Mouse (Mus musculus): ENCODE measurements around the gene Gid4. TPM values are rescaled to one million over a fixed set of nuclear protein-coding genes. Genes with fewer than 3 reads are reported as not detected.

The Gid4 gene
- total and polyA plus RNA-seq, 3 experiments: 10.2 to 34.1 (median 25.6) TPM

DNA sequence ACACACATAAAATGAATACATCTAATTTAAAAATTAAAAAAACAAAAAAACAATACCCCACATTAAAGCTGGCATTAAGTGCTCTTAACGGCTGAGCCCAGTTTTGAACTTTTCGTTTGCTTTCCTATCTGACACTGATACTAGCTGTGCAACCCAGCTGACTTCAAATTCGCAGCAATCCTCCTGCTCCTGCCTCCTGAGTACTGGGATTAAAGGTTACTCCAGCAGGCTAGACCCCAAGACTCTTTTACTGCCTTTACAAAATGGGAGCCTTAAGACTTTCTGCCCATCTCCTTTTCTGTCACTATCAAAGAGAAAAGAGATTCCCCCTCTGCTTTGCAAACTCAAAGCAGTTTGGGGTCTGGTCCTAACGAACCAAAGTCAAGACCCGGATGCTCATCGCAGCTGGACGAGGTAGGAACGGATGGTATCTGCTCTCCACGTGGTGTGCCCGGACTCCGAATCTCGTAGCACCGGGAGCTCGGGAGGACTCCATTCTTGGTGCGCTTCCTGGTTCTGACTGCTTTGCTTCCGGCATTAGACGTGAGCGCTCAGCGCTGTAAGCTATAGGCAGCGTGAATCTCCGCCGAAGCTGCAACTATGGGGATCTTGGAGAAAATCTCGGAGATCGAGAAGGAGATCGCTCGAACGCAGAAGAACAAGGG lies 37.3 kb downstream of the Gid4 start, which contains the start of gene Drg2:
TSS of gene Drg2 (plus strand) at position 512 of the 665 bp plus-strand sequence.
- Histone ChIP-seq H3K27me3 (ENCODE audit: insufficient read depth, low read length) (no peaks in the 10 kb centered on the region), H3K4me3 (ENCODE audit: low read depth, low read length) (peak within 1 kb of the TSS; percentile 80), H3K36me3 (replicated peaks) (peaks cover 43% of the 10 kb centered on the region), H3K4me1 (ENCODE audit: insufficient read depth, low read depth, low read length) (peaks cover 30% of the 10 kb centered on the region), H3K9me3 (replicated peaks) (no peaks in the 10 kb centered on the region; the same call in 1 of the 2 replicates)
- TF ChIP-seq TAL1 (conservative IDR thresholded peaks at IDR 0.05; ENCODE audit: low read depth, low read length) (no peak), GATA2 (IDR thresholded peaks at IDR 0.05; ENCODE audit: borderline replicate concordance, low read depth, low read length) (no peak), POLR2AphosphoS5 (IDR thresholded peaks at IDR 0.05; ENCODE audit: insufficient replicate concordance, low read depth, low read length) (no peak), GATA1 (IDR thresholded peaks at IDR 0.05; ENCODE audit: borderline replicate concordance, low read length) (no peak), CTCF (IDR thresholded peaks at IDR 0.05; ENCODE audit: low read depth, low read length) (no peak)
- peak; percentile 83 for DNase-seq (ENCODE audit: low spot score)
- peak; percentile 76 for ATAC-seq (ENCODE audit: extremely low read depth, insufficient number of reproducible peaks, low FRiP score, poor library complexity, severe bottlenecking)

DNA sequence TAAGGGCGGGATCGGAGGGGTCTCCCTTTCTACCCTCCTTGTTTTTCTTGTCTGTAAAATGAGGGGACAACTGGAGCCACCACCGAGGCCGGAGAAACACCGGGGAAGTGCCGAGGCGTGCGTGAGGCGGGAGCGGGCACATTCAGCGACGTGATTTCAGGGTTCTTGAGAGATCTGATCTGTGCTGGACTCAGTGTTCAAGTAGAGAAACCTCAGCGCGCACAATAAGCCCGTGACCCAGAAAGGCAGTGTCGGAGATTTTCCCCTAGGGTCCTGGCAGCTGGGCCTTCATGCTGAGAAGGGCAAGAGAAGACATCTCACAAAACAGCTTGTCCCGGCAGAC lies 37.8 kb downstream of the Gid4 start:
- H3K36me3 ChIP-seq (replicated peaks): peaks cover 46% of the 10 kb centered on the region
- no peaks in the 10 kb centered on the region for H3K27me3 ChIP-seq (ENCODE audit: insufficient read depth, low read length)
- no peaks in the 10 kb centered on the region; the same call in 1 of the 2 replicates for H3K9me3 ChIP-seq (replicated peaks)
- DNase-seq (ENCODE audit: low spot score) (no peak), ATAC-seq (ENCODE audit: extremely low read depth, insufficient number of reproducible peaks, low FRiP score, poor library complexity, severe bottlenecking) (no peak)
- no peak for TF ChIP-seq CTCF (IDR thresholded peaks at IDR 0.05; ENCODE audit: low read depth, low read length)
- TF ChIP-seq GATA1 (IDR thresholded peaks at IDR 0.05; ENCODE audit: borderline replicate concordance, low read length): no peak
- no peak for TF ChIP-seq POLR2AphosphoS5 (IDR thresholded peaks at IDR 0.05; ENCODE audit: insufficient replicate concordance, low read depth, low read length)
- H3K4me1 ChIP-seq (ENCODE audit: insufficient read depth, low read depth, low read length): peaks cover 30% of the 10 kb centered on the region
- H3K4me3 ChIP-seq (ENCODE audit: low read depth, low read length): peak overlapping the region; percentile 80

DNA sequence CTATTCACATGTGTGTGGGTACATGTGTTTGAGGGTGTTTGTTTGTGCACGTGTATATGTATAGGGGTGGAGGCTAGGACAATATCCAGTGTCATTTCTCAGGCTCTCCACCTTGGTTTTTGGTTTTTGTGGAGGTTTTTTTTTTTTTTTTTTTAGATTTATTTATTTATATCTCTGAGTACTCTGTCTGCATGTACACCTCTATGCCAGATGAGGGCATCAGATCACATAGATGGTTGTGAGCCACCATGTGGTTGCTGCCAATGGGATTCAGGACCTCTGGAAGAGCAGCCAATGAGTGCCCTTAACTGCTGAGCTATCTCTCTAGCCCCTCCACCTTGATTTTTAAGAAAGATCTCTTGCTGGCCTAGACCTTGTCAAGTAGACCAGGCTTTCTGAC lies 41.0 kb downstream of the Gid4 start:
- ATAC-seq (ENCODE audit: extremely low read depth, insufficient number of reproducible peaks, low FRiP score, poor library complexity, severe bottlenecking) (no peak), DNase-seq (ENCODE audit: low spot score) (no peak)
- H3K4me3 ChIP-seq (ENCODE audit: low read depth, low read length): no peak overlapping the region
- no peaks in the 10 kb centered on the region for H3K9me3 ChIP-seq (replicated peaks)
- H3K36me3 ChIP-seq (replicated peaks): peaks cover 77% of the 10 kb centered on the region
- TF ChIP-seq CTCF (IDR thresholded peaks at IDR 0.05; ENCODE audit: low read depth, low read length): no peak
- no peak for TF ChIP-seq GATA1 (IDR thresholded peaks at IDR 0.05; ENCODE audit: borderline replicate concordance, low read length)
- TF ChIP-seq POLR2AphosphoS5 (IDR thresholded peaks at IDR 0.05; ENCODE audit: insufficient replicate concordance, low read depth, low read length): no peak
- TF ChIP-seq TAL1 (conservative IDR thresholded peaks at IDR 0.05; ENCODE audit: low read depth, low read length): no peak
- TF ChIP-seq GATA2 (IDR thresholded peaks at IDR 0.05; ENCODE audit: borderline replicate concordance, low read depth, low read length): no peak
- no peaks in the 10 kb centered on the region for H3K27me3 ChIP-seq (ENCODE audit: insufficient read depth, low read length)
- H3K4me1 ChIP-seq (ENCODE audit: insufficient read depth, low read depth, low read length): peaks cover 30% of the 10 kb centered on the region

DNA sequence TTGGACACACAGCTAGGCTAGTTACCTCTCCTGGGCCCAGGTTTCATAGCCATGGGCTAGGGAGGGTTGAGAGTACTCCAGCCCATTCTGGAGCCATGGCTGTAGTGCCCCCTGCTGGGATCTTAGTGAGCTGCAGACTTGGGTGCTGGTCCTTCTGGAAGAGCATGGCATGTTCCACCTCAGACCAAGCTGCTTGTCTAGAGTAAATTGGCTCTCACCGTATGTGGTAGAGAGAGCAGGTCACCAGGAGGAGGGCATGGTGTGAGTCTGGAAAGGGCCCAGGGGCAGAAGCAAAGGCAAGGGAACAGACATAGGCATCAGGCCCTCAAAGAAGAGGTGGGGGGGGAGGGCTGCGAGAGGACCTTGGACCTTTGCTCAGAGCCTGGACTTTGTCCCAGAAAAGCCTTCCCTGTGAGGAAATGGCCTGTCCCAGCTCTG lies 49.0 kb downstream of the Gid4 start:
- H3K4me1 ChIP-seq (ENCODE audit: insufficient read depth, low read depth, low read length): no peaks in the 10 kb centered on the region
- TF ChIP-seq POLR2AphosphoS5 (IDR thresholded peaks at IDR 0.05; ENCODE audit: insufficient replicate concordance, low read depth, low read length): no peak
- TF ChIP-seq GATA2 (IDR thresholded peaks at IDR 0.05; ENCODE audit: borderline replicate concordance, low read depth, low read length): no peak
- no peak for TF ChIP-seq GATA1 (IDR thresholded peaks at IDR 0.05; ENCODE audit: borderline replicate concordance, low read length)
- TF ChIP-seq TAL1 (conservative IDR thresholded peaks at IDR 0.05; ENCODE audit: low read depth, low read length): no peak
- peak; percentile 77 for TF ChIP-seq CTCF (IDR thresholded peaks at IDR 0.05; ENCODE audit: low read depth, low read length)
- peaks cover 98% of the 10 kb centered on the region for H3K36me3 ChIP-seq (replicated peaks)
- ATAC-seq (ENCODE audit: extremely low read depth, insufficient number of reproducible peaks, low FRiP score, poor library complexity, severe bottlenecking) (no peak), DNase-seq (ENCODE audit: low spot score) (peak; percentile 20)
- H3K4me3 ChIP-seq (ENCODE audit: low read depth, low read length): no peak overlapping the region
- no peaks in the 10 kb centered on the region for H3K9me3 ChIP-seq (replicated peaks)
- no peaks in the 10 kb centered on the region for H3K27me3 ChIP-seq (ENCODE audit: insufficient read depth, low read length)

DNA sequence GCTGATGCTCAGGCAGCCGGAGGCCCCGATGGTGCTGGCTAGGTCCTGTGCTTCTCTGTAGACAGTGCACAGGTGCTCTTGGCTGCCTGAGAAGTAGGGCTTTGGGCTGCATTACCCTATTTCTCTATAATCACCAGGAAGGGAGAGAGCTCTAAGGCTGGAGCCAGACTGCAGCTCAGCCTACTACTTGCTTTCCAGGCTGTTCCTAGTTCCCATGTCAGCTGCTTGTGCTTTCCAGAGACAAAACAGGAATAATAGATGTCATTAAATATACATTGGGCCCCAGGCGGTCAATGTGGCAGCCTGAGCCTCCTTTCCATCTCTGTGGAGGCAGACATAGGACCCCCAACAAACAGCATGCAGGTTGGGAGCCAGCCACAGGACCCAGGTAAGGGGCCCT lies 52.1 kb downstream of the Gid4 start, which contains the start of gene Myo15:
TSS of gene Myo15 (plus strand) at position 301 of the 400 bp plus-strand sequence.
- Histone ChIP-seq H3K4me1 (ENCODE audit: insufficient read depth, low read depth, low read length) (no peaks in the 10 kb centered on the region), H3K4me3 (ENCODE audit: low read depth, low read length) (no peak within 1 kb of the TSS), H3K27me3 (ENCODE audit: insufficient read depth, low read length) (no peaks in the 10 kb centered on the region), H3K9me3 (replicated peaks) (no peaks in the 10 kb centered on the region), H3K36me3 (replicated peaks) (peaks cover 70% of the 10 kb centered on the region)
- ATAC-seq (ENCODE audit: extremely low read depth, insufficient number of reproducible peaks, low FRiP score, poor library complexity, severe bottlenecking): no peak
- TF ChIP-seq CTCF (IDR thresholded peaks at IDR 0.05; ENCODE audit: low read depth, low read length) (no peak), POLR2AphosphoS5 (IDR thresholded peaks at IDR 0.05; ENCODE audit: insufficient replicate concordance, low read depth, low read length) (no peak), TAL1 (conservative IDR thresholded peaks at IDR 0.05; ENCODE audit: low read depth, low read length) (no peak), GATA1 (IDR thresholded peaks at IDR 0.05; ENCODE audit: borderline replicate concordance, low read length) (no peak), GATA2 (IDR thresholded peaks at IDR 0.05; ENCODE audit: borderline replicate concordance, low read depth, low read length) (no peak)
- DNase-seq (ENCODE audit: low spot score): no peak

DNA sequence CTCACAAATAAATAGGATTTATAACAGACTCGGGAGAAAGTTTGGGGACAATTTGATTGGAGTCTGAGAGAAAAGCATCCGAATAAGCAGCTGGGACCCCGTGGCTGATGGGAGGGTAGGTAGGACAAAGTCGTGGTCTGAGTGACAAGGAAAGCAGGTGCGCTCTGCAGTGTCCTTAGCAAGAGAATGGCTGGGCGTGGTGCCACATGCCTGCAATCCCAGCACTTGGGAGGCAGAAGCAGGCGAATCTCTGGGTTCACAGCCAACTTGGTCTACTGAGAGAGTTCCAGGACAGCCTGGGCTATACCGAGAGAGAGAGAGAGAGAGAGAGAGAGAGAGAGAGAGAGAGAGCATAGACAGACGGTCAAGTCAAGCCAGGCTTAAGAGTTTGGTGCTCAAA lies 53.8 kb downstream of the Gid4 start:
- DNase-seq (ENCODE audit: low spot score): no peak
- Histone ChIP-seq H3K4me1 (ENCODE audit: insufficient read depth, low read depth, low read length) (no peaks in the 10 kb centered on the region), H3K36me3 (replicated peaks) (peaks cover 53% of the 10 kb centered on the region), H3K9me3 (replicated peaks) (no peaks in the 10 kb centered on the region), H3K4me3 (ENCODE audit: low read depth, low read length) (no peak overlapping the region), H3K27me3 (ENCODE audit: insufficient read depth, low read length) (no peaks in the 10 kb centered on the region)
- TF ChIP-seq GATA1 (IDR thresholded peaks at IDR 0.05; ENCODE audit: borderline replicate concordance, low read length) (no peak), TAL1 (conservative IDR thresholded peaks at IDR 0.05; ENCODE audit: low read depth, low read length) (no peak)
- ATAC-seq (ENCODE audit: extremely low read depth, insufficient number of reproducible peaks, low FRiP score, poor library complexity, severe bottlenecking): no peak

All from G1E (cell line).